Mouse (Mus musculus) heart, postnatal 0 days (tissue): Measurements from ENCODE around the gene Tufm.

Source experiments
- CTCF ChIP-seq: IDR thresholded peaks from 2 replicates; pipeline ENCODE4 v1.5.1; 2016; ENCODE audit warnings: antibody characterized with exemption, control low read depth, low read depth
- EP300 ChIP-seq: IDR thresholded peaks from 2 replicates; pipeline ENCODE4 v1.6.1; 2016; ENCODE audit warnings: antibody characterized with exemption, low read depth

DNA sequence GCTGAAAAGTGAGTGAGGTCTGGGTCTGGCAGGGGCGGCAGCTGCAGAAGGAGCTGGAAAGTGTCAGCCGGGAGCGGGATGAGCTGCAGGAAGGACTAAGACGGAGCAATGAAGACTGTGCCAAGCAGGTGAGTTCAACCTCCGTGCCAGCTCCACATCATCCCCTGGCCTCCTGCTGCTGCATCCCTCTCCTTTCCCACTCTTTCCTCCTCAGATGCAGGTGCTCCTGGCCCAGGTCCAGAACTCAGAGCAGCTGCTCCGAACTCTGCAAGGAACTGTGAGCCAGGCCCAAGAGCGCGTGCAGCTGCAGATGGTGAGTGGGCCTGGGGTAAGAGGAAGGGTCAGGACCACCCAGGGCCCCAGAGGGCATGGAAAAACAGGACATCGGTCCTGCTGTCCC, 47.0 kb upstream of the Tufm start:
- TF ChIP-seq EP300, result no peak
- TF ChIP-seq CTCF, result no peak
